Mouse (Mus musculus): ENCODE measurements around the gene Xxylt1.

The Xxylt1 gene

DNA sequence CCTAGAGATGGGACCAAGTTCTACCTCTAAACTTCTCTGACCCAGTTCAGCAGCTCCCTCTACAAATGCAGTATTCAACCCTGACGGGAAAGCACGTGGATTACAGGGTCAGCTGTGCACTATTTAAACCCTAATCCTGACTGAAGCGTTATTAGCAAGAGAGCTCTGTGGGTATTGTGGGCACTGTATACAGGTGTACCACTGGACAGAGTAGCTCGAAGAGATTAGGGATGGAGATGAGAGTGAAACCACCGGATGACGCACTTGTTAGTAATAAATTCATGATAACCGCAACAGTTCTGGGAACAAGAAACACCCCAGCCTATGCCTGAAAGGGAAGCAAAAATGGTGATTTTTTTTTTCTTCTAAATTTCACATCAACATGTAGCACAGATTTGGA lies 57.0 kb downstream of the Xxylt1 start:
- no peak for DNase-seq (ENCODE audit: low spot score)

DNA sequence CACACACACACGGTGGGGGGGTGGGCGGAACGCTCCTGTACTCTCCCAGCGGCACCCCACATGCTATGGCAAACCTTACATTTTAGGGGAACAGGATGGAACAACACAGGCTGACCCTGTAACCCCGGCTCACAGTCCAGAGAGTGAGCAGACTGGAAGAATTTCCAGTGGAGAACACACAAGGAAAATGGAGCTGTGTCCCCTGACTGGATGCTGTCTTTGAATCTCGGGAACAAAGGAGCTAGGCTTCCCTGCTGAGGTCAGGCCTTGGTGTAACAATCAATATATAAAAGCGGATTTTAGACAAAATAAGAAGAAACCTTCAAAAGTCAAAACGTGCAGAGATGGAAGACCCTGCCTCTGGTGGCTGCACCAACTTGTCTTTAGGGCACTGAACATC lies 57.4 kb downstream of the Xxylt1 start:
- DNase-seq (ENCODE audit: low spot score), result no peak

DNA sequence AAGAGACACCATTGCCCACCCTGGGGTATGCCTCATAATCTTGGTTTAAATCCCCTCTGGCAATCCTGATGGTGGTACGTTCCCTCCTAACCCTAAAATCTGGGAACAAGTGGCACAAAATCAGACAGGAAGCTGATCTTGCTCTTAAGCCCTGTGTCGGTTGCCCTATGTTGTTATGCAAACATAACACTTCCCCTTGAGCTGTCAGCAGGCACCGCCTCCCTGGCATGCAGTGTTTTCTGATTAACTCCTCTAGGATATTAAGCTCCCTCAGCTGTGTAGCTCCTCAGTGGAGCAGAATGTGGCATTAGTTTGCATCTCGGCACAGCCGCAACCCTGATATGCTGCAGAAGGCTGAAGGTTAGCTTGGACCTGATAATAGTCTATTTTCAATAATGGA lies 58.9 kb downstream of the Xxylt1 start:
- no peak for DNase-seq (ENCODE audit: low spot score)

DNA sequence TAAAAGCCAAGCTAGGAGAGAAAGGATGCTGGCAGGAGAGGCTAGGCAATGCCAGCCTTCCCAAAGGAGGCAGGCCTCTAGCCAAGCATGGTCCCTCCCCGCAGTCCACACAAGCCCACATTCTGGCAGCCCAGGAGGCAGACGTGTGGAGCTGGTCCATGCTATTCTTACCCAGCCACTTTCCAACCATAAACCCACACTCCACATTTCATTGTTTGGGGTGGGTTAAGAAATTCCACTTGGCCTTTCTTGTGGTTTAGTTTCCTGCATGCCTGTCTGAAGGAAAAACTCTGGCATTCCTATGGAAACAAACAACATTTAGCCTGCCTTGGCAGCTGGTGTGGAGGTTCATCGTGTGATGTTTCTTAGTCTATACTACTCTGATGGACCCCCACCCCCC lies 61.7 kb downstream of the Xxylt1 start:
- no peak for DNase-seq (ENCODE audit: low spot score)

DNA sequence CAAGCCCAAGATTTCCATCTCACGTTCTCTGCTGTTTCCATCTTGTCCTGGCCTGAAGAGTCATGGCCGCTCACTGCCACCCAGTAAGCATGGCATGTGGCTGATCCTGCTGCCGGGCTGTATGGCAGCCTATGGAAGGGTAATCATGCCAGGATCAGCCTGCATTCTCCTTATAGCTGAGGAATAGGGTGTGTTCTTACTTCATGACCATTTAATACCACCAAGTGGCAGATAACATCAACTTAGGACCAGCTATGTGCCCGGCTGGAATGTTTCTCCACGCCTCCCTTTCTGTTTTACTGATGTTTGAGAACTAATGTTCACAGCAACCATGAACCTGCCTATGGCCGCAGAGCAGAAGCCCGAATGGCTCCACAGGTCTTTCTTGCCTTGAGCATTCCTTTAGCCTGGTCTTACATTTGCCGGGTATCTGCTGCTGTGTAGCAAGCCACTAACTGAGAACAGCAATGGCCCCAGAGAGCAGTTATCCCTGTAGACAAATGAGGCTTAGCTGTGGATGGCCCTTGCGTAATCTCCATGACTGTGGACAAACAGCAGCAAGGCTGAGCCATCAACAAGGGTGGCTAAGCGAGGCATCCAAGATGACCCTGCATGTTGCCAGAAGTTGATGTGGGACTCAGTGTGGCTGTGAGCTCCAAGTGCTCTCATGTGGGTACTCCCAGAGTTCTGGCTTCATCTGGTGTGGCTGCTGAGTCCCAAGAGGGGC lies 63.4 kb downstream of the Xxylt1 start:
- no peak for DNase-seq (ENCODE audit: low spot score)

DNA sequence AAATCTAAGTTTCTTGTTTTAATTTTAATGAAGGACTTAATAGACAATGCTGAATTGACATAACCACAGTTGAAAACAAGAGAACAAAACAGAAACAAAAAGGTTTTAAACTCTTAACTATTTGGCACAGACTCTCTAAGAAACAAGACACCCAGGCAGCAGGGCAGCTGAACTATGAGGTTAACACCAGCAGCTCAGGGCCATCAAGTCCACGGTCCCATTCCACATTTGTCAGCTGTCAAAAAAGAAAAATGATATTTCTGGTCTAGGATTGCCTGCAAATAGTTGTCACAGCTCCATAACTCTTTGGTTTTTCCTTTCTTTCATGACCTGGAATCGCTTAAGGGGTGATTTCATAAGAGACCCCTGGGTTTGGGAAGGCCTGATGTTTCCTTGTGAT lies 64.6 kb downstream of the Xxylt1 start:
- DNase-seq (ENCODE audit: low spot score), result no peak

DNA sequence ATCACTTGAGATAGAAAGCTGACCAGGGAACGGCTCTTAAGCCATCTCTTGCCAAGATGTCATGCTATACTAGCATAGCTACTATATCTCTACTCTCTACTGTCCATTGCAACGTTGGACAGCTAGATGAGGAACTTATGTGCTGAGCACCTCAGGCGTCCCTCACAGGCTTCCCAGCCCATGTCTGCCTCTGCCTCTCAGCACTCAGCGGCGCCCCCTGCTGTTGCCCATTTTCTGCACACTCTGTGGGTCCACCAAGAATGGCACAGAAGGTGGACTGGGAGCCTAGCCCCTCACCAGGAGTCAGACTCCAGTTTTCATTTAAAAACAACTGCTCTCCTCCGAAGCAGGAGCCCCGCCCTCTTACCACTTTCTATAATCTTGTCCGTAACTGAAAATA lies 65.1 kb downstream of the Xxylt1 start:
- DNase-seq (ENCODE audit: low spot score), result no peak

DNA sequence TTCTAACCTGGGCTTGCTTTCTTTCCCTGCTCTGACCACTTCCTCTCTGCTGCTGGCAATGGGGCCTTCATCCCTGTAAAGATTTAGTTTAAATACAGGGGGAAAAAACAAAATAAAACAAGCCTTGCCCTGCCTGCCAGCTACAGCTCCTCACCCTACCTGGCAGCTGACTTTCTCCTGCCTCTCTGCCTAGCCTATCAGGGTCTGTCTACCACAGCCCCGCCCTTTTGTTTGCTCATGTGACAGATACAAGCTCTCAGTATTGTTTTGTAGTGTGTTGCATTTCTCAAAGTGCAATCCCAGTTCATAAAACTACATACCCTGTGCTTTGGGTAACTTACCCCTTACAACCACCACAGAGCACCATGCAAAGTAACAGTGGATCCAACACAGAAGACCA lies 66.0 kb downstream of the Xxylt1 start:
- DNase-seq (ENCODE audit: low spot score), result no peak

DNA sequence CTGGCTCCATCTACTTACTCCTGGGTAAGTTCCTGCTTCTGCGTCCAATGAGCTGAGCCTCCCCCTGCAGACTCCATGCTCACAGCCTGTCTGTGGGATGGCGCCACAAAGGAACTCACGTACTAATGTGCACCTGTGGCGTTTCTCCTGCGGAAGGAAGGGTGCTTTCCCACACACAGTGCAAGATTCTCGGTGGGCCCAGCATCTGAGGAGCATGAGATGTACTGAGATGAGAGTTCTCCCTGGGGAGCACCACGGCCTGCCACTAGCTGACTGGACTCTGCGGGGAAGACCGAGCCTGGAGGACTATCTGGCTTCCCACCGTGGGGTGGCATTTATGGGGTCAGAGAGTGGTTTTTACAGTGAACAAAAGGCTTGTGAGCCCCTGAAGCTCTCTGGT lies 69.0 kb downstream of the Xxylt1 start:
- DNase-seq (ENCODE audit: low spot score), result no peak

DNA sequence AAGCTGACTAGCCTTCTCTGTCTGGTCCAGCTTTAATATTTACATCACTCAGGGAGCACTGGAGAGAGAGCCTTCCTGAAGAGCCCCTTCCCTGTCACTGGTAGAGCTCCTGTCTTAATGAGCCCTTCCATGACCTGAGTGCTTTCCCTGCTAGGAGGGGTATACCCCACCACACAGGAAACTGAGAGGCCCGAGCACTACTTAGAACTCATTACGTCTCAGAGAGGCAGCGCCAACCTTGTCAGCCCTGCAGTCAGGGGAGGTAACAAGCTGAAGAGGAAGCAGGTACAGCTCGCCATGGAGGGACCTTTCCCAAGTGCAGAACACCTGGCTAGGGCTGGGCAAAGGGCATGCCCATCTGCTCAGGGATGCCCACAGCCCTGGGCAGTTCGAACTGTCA lies 70.8 kb downstream of the Xxylt1 start:
- no peak for DNase-seq (ENCODE audit: low spot score)

DNA sequence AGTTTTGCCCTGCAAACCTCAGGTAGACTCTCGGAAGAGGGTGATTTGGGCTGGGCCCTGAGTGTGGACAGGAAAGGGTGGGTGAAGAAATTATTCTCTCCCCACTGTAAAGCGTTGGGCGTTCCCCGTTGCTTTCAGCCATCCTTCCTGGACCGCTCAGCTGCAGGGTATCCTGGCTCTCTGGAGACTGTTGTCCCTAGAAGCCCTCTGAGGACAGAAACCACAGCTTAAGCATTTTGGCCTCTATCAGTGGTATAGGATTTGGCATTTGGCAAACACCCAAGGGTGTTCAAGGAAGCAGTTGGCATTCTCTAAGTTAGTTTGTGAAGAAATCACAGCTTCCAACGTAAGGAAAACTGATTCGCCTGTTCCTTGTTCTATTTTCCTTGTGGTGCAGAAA lies 72.9 kb downstream of the Xxylt1 start:
- DNase-seq (ENCODE audit: low spot score), result no peak

DNA sequence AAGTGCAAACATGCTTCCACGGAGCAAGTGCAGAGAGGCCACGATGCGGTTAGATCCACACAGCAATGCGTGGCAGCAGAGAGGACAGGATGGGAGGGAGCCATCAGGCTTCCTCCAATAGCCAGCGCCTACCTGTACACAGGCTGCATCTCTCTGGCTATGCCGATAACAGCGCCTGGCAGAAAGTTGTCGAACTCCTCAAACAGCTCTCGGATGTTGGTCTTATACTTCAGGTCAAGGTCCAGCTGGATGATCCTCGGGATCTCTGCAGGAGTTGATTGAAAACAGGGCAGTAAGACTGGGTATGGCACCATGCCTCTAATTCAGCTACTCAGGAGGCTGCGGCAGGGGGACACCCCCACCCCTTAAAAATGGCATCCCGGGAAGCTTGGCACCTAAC lies 73.7 kb downstream of the Xxylt1 start:
- DNase-seq (ENCODE audit: low spot score), result no peak

DNA sequence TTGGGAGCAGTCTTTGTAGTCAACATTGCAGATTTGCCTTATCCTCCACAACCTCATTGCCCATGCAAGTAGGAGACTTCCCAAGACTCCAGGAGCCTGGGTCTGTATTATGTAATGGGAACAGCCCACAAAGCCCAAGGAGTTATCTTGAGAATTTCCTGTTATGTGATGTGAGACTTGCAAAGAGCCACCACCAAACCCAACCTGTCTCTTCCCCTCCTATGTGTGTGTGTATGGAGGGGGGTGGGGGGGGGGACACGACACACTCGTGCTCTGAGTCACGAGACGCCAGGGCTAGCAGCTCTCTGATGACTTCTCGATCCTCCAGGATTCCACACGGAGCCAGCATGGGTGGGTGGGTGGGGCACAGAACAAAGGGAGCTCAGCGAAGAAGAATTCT lies 75.5 kb downstream of the Xxylt1 start:
- DNase-seq (ENCODE audit: low spot score), result no peak

DNA sequence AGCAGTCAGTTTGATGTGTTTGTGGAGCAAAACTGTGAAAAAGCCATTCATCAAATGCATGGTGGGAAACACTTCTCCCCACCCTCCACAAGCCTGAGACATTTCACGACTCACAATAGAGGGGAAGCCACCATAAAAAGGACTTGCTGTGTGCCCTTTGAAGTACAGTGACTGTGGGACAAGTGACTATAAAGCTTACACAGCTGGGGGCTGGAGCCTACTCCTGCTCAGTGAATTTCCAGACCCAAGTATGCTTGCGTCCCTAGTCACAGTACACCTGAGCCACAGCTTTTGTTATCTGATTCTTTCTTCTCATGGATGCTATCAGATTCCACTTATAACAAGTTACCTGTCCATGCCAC lies 76.9 kb downstream of the Xxylt1 start:
- no peak for DNase-seq (ENCODE audit: low spot score)

DNA sequence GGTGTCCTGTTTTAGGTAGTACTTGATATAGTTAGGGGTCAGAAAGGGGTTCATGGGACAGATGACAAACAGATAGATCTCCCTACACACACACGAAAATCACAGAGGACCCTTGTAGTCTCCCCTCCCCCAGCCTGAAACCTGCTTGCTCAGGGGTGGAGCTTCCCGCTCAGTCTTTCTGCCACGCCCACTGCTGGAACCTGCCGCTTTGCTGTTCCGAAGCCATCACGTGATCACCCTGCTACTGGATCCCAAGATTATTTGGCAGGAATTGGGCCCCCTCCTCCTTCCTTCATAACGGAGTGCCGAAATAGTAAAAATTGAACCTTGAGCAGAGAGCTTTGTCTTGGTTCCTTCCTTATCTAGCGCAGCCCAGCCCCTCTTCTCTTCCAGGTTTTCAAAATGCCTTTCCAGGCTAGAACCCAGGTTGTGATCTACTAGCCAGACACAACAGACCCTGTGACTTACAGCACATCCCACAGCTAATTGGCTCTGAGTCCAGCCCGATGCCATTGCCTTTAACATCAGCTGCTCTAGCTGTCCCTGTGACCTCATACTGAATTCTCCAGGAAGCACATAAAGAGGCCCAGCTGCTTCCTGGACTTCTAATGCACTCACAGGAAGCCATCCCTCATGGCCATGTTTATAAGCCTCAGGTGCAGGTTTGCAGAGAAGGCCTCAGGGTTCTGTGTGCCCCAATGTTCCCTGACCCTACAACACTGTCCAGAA lies 77.5 kb downstream of the Xxylt1 start:
- peak; percentile 21 for DNase-seq (ENCODE audit: low spot score)

DNA sequence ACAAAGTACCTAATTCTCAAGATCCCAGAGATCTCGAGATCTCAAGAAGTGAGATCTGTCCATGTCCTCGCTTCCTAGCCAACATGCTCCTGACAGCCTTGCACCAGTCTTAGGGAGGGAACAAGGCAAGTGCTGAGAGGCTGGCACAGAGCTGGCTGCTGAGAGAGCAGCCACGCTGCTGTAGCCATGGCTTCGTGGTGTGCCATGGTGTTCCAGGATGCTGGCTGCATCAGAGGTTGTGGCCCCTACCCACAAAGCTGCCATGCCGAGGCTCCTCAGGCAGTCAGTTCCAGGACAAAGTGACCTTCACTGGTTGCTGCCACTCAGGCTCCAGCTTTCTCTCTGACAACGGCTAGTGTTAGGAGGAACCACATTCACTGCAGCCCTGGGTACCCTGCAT lies 78.3 kb downstream of the Xxylt1 start:
- no peak for DNase-seq (ENCODE audit: low spot score)

DNA sequence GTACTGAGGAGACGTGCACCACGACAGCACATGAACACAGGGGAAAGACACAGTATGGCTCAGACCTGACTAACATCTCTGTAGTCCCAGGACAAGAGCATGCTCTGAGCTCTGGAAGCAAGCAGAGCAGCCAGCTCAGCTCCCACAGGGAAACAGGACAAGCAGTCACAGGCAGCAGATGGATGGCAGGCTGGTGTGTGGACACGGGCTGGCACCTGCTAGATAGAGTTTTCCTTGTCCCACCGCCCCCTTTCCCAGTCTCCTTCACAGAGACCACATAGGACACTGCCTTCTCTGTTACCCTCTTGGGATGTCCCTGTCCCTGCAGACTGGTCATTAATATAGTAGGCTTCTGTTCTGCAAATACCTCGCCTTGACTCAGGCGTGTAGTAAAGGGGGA lies 79.1 kb downstream of the Xxylt1 start:
- no peak for DNase-seq (ENCODE audit: low spot score)

DNA sequence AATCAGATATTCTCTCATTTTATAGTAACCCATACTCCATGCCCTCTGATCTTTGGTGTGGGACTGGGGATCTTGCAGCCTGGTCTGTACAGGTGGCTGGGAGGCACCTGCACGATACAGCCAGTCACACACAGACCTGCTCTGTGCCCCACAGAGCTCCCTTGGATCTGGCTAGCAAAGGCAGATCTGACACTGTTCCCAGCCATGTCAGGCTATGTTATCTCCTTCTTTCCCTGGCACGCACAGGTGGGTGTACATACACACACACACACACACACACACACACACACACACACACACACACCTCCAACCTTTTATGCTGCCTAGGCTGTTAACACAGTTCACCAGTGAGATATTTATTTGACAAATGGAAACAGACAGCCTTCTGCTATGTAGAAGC lies 82.5 kb downstream of the Xxylt1 start:
- no peak for DNase-seq (ENCODE audit: low spot score)

DNA sequence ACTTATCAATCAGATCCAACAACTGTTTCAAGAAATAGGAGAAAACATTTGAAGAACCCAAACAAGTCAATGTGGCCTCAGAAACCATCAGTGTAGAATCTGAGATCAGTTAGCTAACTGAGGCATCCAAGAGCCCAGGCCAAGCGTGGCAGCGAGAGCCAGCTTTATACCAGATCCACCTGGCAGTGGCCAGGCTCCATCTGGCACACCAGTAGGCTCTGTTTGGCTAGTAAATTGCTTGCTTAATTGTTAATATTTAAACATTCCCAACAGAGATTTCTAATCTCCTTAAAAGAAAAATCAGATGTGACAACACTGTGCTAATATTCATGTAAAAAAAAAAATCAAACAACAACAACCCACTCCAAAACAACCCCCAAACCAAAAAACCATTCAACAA lies 83.2 kb downstream of the Xxylt1 start:
- no peak for DNase-seq (ENCODE audit: low spot score)

DNA sequence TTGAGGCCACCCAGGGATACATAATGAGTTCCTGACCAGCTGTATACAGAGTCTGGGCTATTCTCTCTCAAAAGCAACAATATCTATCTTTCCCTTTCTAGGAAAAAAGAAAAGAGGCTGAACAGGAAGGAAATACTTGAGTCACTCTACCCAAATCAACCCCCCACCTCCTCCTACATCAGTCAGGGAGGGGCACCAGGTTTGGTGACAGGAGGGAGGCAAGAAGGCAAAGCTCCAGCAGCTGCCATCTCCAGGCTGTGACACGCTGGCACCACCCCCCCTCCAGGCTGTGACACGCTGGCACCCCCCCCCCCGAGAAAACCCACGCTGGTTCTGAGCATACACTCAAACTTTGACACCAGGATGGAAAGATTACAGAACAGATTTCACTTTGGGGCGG lies 85.8 kb downstream of the Xxylt1 start:
- DNase-seq (ENCODE audit: low spot score), result no peak

DNA sequence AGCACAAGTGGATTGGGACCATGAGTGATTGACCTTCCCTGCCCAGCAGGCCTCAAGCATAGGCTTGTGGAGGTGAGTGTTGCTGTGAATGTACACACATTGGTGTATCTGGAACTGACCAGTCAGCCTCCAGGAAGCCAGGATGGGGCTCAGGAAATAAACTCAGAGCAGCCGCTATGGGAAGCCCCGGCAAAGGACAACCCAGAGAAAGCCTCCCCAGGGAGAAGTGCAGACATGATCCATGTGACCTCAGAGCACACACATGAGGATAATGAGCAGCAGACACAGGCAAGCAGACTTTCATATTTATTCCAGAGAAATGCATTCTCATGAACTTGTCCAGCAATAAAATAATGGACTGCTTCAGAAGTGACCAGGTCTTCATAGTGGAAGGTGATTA lies 86.4 kb downstream of the Xxylt1 start:
- no peak for DNase-seq (ENCODE audit: low spot score)

DNA sequence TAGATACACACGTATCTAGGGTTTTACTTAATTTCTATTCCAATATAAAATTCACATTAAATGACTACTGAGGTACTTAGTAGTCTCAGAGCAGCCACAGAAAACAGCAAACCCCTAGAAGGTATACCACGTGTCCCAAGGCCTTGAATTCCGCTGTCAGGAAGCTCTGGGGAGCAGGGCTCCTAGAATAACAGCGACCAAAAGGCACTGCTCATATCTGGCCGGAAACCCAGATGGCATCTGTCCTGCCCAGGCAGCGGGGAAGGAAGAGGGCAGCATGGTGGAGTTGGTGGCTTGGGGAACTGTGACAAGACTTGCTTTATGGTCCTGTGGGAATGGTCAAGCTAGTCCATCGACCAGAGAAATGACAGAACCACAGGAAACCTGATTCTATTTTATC lies 86.9 kb downstream of the Xxylt1 start:
- no peak for DNase-seq (ENCODE audit: low spot score)

DNA sequence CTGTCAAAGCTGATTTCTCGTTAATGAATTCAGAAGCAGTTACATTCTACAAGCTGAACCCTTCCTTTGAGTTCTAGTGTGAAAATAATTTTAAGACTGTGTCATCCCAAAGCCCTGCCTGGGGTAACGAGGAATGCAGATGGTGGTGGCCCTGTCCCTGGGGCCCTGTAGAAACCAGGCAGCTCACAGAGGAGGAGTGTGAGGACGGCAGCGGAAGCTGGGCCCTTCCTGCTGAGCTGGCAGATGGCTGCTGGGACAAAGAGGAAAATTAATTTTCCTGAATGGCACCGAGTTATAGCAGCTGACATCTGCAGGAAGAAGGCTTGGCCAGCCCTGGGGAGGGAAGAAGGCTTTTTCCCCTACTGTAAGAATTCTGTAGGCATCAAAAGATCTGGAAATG lies 88.7 kb downstream of the Xxylt1 start:
- DNase-seq (ENCODE audit: low spot score), result no peak

DNA sequence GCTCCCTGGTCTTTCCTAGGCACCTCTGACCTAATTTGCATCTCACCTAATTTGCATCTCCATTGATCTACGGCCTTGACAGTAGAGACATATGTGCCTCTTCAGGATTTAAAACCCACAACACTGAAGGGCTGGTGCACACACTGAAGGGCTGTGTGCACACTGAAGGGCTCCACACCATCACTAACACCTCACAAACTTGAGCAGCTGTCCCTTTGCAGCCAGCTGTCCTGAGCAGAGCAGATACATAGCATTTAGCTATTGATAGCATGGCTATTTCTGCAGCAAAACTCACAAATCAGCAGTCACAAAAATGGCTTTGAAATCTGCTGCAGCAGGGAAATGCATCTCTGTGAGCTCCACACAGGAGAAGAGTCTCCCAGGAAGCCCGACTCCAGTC lies 90.6 kb downstream of the Xxylt1 start:
- DNase-seq (ENCODE audit: low spot score), result no peak
